Mouse (Mus musculus) lung, adult 2 months (tissue): ENCODE results near the gene Crcp. TPM values are rescaled to one million over a fixed set of nuclear protein-coding genes. Genes with fewer than 3 reads are reported as not detected.

Source experiments
- DNase-seq: peaks from one replicate; pipeline ENCODE4 v3.0.0; 2022
- H3K4me1 ChIP-seq: fragments of 200-500 bp; 2 replicates; pipeline ENCODE4 v1.6.1; 2011; ENCODE audit warnings: low read length; ENCODE audit not compliant: control insufficient read depth, insufficient read depth
- H3K4me3 ChIP-seq: fragments of 200-500 bp; replicated peaks from 2 replicates; pipeline ENCODE3; 2011; ENCODE audit warnings: low read depth, mild to moderate bottlenecking, control low read depth, low read length; ENCODE audit errors: extremely low read depth
- CTCF ChIP-seq: fragments of 200-500 bp; IDR thresholded peaks from 2 replicates; pipeline ENCODE4 v1.5.1; 2011; ENCODE audit warnings: mild to moderate bottlenecking, low read length, control low read depth; ENCODE audit not compliant: insufficient read depth
- POLR2A ChIP-seq: fragments of 200-500 bp; IDR thresholded peaks from 2 replicates; pipeline ENCODE4 v1.6.1; 2011; ENCODE audit warnings: low read depth, mild to moderate bottlenecking, control low read depth, low read length, borderline replicate concordance; ENCODE audit errors: extremely low read depth
- WGBS: fragments of 180-500 bp; shearing (Covaris S2); methylation state at CpG from one replicate; pipeline ENCODE4 v1.1.7; 2018; 5-methylcytosine and 5-hydroxymethylcytosine counted together
- polyA plus RNA-seq: library from polyadenylated mRNA; depleted of rRNA; stranded (reverse); fragments of >200 nt; gene quantifications from 2 replicates; pipeline ENCODE4 v1.2.3, GENCODE M21; 2012

The Crcp gene
- polyA plus RNA-seq, 1 experiment: 12.9 TPM

- Histone ChIP-seq H3K4me3 (peak overlapping the region; percentile 25), H3K4me1 (no peaks in the 10 kb centered on the region; the same call in 1 of the 2 replicates)
- WGBS: 43% methylated on average over 5 of the region's 5 CpGs
- TF ChIP-seq POLR2A (no peak), CTCF (no peak)
- no peak for DNase-seq
These were observed 27.6 kb upstream of the Crcp start for GRCm38 (mm10) chr5:130001356-130001987.

- Histone ChIP-seq H3K4me3 (peak within 1 kb of the TSS; percentile 73), H3K4me1 (no peaks in the 10 kb centered on the region; the same call in 1 of the 2 replicates)
- DNase-seq: peak; percentile 84
- WGBS: under 1% methylated on average over 39 of the region's 39 CpGs
- peak; percentile 77; the same call in 1 of the 2 replicates for TF ChIP-seq POLR2A
- TF ChIP-seq CTCF: no peak
These were observed 26.6 kb upstream of the Crcp start, which contains the start of gene Gusb for GRCm38 (mm10) chr5:130002301-130003146. Gene Gusb (minus strand): TSS chr5:130003049.

DNA sequence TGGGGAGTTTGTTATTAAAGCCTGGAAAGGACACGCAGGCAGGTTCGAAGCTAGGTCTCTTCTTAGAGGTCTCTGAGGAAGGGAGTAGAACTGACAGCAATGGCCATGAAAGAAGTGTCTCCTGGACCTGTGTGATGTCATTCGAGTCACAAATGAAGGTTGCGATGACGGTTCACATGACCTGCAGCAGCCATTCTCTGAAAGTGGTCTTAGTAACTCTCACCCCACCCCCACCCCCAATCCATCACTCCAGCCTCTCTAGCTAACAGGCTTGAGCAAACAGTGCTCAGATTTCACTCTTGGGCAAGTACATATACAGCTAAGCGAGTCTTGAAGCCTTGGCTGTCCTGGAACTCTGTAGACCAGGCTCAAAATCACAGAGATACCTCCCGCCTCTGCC is 25.9 kb upstream of the Crcp start:
- 26% methylated on average over 7 of the region's 7 CpGs for WGBS
- no peak for DNase-seq
- TF ChIP-seq CTCF: no peak
- TF ChIP-seq POLR2A: no peak
- H3K4me1 ChIP-seq: no peaks in the 10 kb centered on the region; the same call in 1 of the 2 replicates
- H3K4me3 ChIP-seq: peak overlapping the region; percentile 73

- DNase-seq: no peak
- Histone ChIP-seq H3K4me3 (no peak overlapping the region), H3K4me1 (no peaks in the 10 kb centered on the region; the same call in 1 of the 2 replicates)
- no peak for TF ChIP-seq POLR2A
- TF ChIP-seq CTCF: peak; percentile 6; the same call in 1 of the 2 replicates
- WGBS: 87% methylated on average over 1 of the region's 1 CpGs
These were observed 21.7 kb upstream of the Crcp start for GRCm38 (mm10) chr5:130007344-130007743.

- WGBS: 80% methylated on average over 6 of the region's 6 CpGs
- TF ChIP-seq POLR2A: no peak
These were observed 21.0 kb upstream of the Crcp start for GRCm38 (mm10) chr5:130008034-130008590.

DNA sequence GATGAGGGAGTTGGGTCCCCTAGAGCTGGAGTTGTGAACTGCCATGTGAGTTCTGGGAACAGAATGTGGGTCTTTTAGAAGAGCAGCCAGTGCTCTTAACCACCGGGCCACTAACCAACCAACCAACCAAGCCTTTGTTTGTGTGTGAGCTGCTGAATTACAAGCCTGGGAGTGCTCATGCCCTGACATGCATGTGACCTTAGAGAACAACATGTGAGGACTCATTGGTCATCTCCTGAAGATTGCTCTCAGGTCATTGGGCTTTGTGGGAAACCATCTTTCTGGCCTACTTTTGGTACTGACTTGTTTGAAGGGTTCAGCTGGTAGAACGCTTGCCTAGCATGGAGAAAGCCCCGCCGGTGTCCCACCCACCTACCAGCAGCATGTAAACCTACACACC is 19.3 kb upstream of the Crcp start:
- Histone ChIP-seq H3K4me3 (no peak overlapping the region), H3K4me1 (no peaks in the 10 kb centered on the region)
- DNase-seq: no peak
- TF ChIP-seq POLR2A (no peak), CTCF (no peak)
- 97% methylated on average over 4 of the region's 4 CpGs for WGBS

More at GRCm38 (mm10) chr5:130008034-130008590, 21.0 kb upstream of the Crcp start:
- Histone ChIP-seq H3K4me1 (no peaks in the 10 kb centered on the region; the same call in 1 of the 2 replicates), H3K4me3 (no peak overlapping the region)
- no peak for DNase-seq

DNA sequence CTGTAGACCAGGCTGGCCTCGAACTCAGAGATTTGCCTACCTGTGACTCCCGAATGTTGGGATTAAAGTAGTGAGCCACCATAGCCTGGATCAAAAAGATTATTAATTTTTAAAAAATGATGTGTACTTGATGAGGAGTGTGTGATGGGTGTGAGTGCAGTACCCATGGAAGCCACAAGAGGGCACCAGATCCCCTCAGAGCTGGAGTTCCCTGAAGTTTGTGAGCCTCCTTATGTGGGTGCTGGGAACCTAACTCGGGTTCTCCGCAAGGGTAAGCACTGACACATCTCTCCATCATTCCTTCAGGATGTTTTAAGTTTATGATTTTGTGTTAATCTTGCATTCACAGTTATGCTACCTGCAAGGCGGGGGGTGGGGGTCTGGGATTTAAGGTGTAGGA is 18.1 kb upstream of the Crcp start:
- Histone ChIP-seq H3K4me3 (no peak overlapping the region), H3K4me1 (no peaks in the 10 kb centered on the region)
- peak; percentile 47 for TF ChIP-seq CTCF
- TF ChIP-seq POLR2A: no peak
- WGBS: 93% methylated on average over 5 of the region's 5 CpGs
- no peak for DNase-seq

- Histone ChIP-seq H3K4me3 (no peak overlapping the region), H3K4me1 (no peaks in the 10 kb centered on the region)
- 97% methylated on average over 3 of the region's 3 CpGs for WGBS
- no peak for DNase-seq
- TF ChIP-seq CTCF (0 out of 2 replicates have a peak, but pooled peaks have one; percentile 2), POLR2A (no peak)
These were observed 14.0 kb upstream of the Crcp start for GRCm38 (mm10) chr5:130015104-130015503.

DNA sequence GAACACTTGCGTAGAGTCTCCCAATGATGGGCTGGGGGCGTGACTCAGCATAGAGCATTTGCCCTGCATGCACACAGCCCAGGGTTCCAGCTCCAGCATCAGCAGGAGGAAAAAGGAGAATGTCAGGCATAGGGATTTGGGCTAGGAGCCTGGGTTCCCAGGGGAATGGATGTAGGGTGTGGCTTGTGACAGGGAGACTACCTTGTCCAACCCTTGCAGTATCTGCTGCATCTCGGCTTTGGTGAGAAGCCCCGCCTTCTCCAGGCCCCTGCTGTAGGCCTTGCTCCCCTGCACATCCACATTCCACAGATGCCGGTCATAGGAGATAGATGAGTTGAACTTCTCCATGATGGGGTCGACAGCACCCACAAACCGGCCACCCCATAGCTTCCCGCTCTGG is 9.6 kb upstream of the Crcp start:
- TF ChIP-seq POLR2A (no peak), CTCF (no peak)
- WGBS: 67% methylated on average over 8 of the region's 8 CpGs
- Histone ChIP-seq H3K4me1 (no peaks in the 10 kb centered on the region), H3K4me3 (no peak overlapping the region)
- DNase-seq: no peak
